Mouse (Mus musculus) kidney, adult 2 months (tissue): ENCODE data around the gene Phospho1.

Source experiments
- CTCF ChIP-seq: fragments of 200-500 bp; conservative IDR thresholded peaks from 2 replicates; pipeline ENCODE4 v1.5.1; 2011; ENCODE audit warnings: low read depth, mild to moderate bottlenecking, control low read depth, low read length, moderate library complexity, mixed read lengths; ENCODE audit not compliant: insufficient read depth, insufficient read length
- POLR2A ChIP-seq: fragments of 200-500 bp; IDR thresholded peaks from one replicate; pipeline ENCODE4 v1.6.1; 2011; ENCODE audit warnings: low read depth, low read length, control low read depth

- no peak for TF ChIP-seq CTCF
- no peak for TF ChIP-seq POLR2A
Measured at GRCm38 (mm10) chr11:95859468-95859855, 35.2 kb downstream of the Phospho1 start.
